Mouse (Mus musculus): ENCODE results near the gene Hist1h2af. TPM values are rescaled to one million over a fixed set of nuclear protein-coding genes. Genes with fewer than 3 reads are reported as not detected.
"Not testable (repeated sequence)": the region's sequence is repeated elsewhere in the genome, so short reads cannot be mapped to it uniquely, and the experiment has no call there.

The Hist1h2af gene
- polyA plus RNA-seq (2011; ENCODE audit: insufficient read length, low read depth, missing spikeins): 12.7 and 20.4 TPM in 2 replicates

DNA sequence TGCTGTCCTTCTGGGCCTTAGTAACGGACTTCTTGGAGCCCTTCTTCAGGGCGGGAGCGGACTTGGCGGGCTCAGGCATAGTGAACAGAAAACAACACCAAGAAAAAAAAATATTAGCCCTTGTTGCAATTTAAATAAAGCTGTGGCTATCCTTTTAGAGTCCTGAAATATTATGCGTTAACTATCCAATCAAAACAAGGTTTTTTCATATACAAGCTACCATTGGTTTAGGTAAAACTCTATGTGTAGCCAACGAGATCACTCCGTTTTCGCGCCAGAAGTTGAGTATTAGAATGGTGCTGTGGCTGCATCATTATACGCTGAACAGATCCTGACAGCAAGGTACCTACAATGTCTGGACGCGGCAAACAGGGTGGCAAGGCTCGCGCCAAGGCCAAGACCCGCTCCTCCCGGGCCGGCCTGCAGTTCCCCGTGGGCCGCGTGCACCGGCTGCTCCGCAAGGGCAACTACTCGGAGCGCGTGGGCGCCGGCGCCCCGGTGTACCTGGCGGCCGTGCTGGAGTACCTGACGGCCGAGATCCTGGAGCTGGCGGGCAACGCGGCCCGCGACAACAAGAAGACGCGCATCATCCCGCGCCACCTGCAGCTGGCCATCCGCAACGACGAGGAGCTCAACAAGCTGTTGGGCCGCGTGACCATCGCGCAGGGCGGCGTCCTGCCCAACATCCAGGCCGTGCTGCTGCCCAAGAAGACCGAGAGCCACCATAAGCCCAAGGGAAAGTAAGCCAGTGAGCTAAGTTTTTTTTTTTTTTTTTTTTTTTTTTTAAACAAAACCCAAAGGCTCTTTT lies at the start of gene Hist1h2af:
Hist1h2af (plus strand) TSS at position 347 of the 808 bp plus-strand sequence.
- H3K4me3 ChIP-seq (ENCODE audit: insufficient read depth, low read length): peak within 1 kb of the TSS; percentile 77
- peak within 1 kb of the TSS; percentile 93 for H3K27ac ChIP-seq (ENCODE audit: insufficient read depth, low read length)
- H3K4me1 ChIP-seq (ENCODE audit: control insufficient read depth, insufficient read depth, low read length): not testable (repeated sequence)
- TF ChIP-seq POLR2A (IDR thresholded peaks at IDR 0.05; ENCODE audit: low read depth, low read length): peak; percentile 67

DNA sequence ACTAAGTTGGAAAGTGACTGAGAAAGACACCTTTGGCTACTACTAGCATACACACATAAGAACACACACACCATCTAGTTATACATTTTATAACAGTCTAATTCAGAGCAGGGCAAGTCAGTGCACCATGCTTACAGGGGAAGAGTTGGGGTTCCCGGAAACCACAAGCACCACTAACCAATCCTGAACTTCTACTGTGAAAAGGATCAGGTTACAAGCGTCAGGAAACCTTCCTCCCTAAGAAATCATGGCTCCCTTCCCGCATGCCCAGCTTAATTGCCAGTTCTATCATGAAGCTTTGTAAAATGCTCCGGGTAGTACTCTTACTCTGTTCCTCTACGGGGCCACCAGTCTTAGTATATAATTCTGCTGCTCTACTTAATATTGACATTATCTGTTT lies 48.4 kb upstream of the Hist1h2af start:
- Histone ChIP-seq H3K4me1 (ENCODE audit: control insufficient read depth, insufficient read depth, low read length) (no peaks in the 10 kb centered on the region), H3K27ac (ENCODE audit: insufficient read depth, low read length) (no peak overlapping the region), H3K4me3 (ENCODE audit: insufficient read depth, low read length) (no peak overlapping the region)
- no peak for TF ChIP-seq CTCF (IDR thresholded peaks at IDR 0.05; ENCODE audit: borderline replicate concordance, insufficient read depth, low read length)
- no peak for TF ChIP-seq POLR2A (IDR thresholded peaks at IDR 0.05; ENCODE audit: low read depth, low read length)

DNA sequence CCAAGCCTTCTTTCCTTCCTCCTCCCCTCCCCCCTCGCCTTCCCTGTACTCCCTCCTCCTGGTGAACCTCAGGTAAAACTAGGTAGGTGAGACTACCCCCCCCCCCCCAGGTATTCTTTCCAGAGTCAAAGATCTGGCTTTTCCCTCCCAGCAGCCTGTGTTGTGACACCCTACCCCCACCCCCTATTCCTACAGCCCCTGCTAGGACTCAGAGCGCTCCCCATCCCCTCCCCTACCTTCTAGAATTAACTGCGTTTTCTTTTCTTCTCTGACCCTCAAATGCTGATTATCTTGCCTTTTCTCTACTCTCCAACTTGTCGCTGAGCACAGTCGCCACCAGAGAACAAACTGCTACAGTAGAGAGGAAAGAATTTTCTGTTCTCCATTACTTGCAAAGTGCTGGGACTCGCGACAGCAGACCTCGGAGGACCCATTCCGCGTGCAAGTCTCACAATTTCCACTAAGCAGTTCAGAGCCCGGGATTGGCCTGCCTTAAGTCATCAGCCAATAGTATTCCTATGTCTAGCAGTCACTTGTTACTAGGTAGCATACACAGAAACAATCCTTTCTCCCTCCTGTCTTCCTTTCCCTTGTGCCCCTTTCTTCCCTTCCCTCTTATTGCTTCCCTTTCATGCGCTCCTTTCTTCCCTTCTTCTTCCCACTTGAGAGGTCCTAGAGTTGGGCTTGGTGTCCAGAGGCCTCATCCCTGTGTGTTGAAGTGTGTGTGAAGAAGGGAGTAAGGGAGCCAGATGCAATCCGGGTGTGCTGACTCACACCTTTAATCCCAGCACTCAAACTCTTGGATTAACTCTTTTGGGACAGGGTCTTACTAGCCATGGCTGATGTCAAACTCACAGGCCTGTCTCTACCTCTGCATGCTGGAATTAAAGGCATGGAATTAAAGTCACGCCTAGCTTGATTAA lies 45.0 kb upstream of the Hist1h2af start, which contains the start of gene Btn2a2:
Btn2a2 (minus strand) TSS at position 458 of the 923 bp plus-strand sequence.
- no peak within 1 kb of the TSS for H3K27ac ChIP-seq (ENCODE audit: insufficient read depth, low read length)
- H3K4me1 ChIP-seq (ENCODE audit: control insufficient read depth, insufficient read depth, low read length): no peaks in the 10 kb centered on the region; the same call in 1 of the 2 replicates
- peak within 1 kb of the TSS; percentile 36 for H3K4me3 ChIP-seq (ENCODE audit: insufficient read depth, low read length)
- no peak for TF ChIP-seq CTCF (IDR thresholded peaks at IDR 0.05; ENCODE audit: borderline replicate concordance, insufficient read depth, low read length)
- no peak for TF ChIP-seq POLR2A (IDR thresholded peaks at IDR 0.05; ENCODE audit: low read depth, low read length)

DNA sequence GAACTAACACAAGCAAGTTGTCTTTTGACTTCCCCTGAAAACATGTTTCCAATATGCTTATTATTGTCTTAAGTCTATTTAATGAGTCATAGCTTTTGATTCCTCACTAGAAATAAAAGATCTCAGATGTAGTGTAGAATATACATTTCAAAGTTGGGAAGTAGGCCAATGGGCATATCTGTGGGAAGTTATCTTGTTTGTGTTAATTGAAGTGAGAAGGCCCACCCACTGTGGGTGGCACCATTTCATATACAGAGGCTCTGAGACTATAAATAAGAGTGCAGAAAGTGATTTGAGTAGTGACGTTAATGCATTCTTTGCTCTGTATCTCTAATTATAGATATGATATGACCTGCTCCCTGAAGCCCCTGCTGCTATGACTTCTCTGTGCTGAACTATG lies 42.8 kb upstream of the Hist1h2af start:
- Histone ChIP-seq H3K27ac (ENCODE audit: insufficient read depth, low read length) (no peak overlapping the region), H3K4me1 (ENCODE audit: control insufficient read depth, insufficient read depth, low read length) (no peaks in the 10 kb centered on the region; the same call in 1 of the 2 replicates), H3K4me3 (ENCODE audit: insufficient read depth, low read length) (no peak overlapping the region)
- TF ChIP-seq POLR2A (IDR thresholded peaks at IDR 0.05; ENCODE audit: low read depth, low read length) (no peak), CTCF (IDR thresholded peaks at IDR 0.05; ENCODE audit: borderline replicate concordance, insufficient read depth, low read length) (no peak)

DNA sequence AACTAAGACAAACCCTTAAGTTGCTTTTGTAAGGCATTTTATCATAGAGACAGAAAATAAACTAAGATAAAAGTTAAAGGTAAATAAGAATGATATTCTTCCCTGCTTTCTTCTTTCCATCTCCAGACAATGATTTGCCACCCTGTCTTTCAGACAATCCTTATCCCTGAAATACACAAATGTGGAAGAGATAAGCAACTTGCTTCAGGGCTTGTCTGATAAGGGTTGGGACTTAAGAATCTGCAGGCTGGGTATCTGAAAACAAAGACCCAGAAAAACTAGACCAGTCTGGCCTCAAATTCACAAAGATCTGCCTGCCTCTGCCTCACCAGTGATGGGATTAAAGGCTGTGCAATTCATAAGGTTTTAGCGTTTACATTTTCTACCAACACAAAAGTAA lies 42.4 kb upstream of the Hist1h2af start:
- no peak for TF ChIP-seq CTCF (IDR thresholded peaks at IDR 0.05; ENCODE audit: borderline replicate concordance, insufficient read depth, low read length)
- TF ChIP-seq POLR2A (IDR thresholded peaks at IDR 0.05; ENCODE audit: low read depth, low read length): no peak
- H3K4me1 ChIP-seq (ENCODE audit: control insufficient read depth, insufficient read depth, low read length): no peaks in the 10 kb centered on the region; the same call in 1 of the 2 replicates
- H3K4me3 ChIP-seq (ENCODE audit: insufficient read depth, low read length): no peak overlapping the region

DNA sequence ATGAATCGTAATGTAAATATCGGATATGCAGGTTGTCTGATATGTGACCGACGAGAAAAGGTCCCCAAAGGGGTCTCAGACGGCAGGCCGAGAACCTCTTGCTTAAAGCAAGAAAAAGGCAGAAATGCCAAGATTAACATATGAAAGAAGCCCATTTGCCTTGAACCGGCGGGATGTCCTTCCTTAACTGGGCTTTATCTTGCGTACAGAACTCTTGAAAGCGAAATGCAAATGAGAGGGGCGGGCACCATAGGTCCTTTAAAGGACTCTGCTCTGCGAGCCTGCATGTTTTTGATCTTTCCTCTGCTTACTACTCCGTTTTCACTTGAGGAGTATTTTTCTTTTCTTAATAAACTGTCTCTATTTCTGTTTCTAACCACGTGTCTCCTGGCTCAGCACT lies 41.7 kb upstream of the Hist1h2af start:
- H3K4me3 ChIP-seq (ENCODE audit: insufficient read depth, low read length): peak overlapping the region; percentile 24; the same call in 1 of the 2 replicates
- no peaks in the 10 kb centered on the region; the same call in 1 of the 2 replicates for H3K4me1 ChIP-seq (ENCODE audit: control insufficient read depth, insufficient read depth, low read length)
- TF ChIP-seq POLR2A (IDR thresholded peaks at IDR 0.05; ENCODE audit: low read depth, low read length): no peak
- TF ChIP-seq CTCF (IDR thresholded peaks at IDR 0.05; ENCODE audit: borderline replicate concordance, insufficient read depth, low read length): no peak
- no peak overlapping the region for H3K27ac ChIP-seq (ENCODE audit: insufficient read depth, low read length)

More for the DNA sequence above, 42.4 kb upstream of the Hist1h2af start:
- H3K27ac ChIP-seq (ENCODE audit: insufficient read depth, low read length): no peak overlapping the region

DNA sequence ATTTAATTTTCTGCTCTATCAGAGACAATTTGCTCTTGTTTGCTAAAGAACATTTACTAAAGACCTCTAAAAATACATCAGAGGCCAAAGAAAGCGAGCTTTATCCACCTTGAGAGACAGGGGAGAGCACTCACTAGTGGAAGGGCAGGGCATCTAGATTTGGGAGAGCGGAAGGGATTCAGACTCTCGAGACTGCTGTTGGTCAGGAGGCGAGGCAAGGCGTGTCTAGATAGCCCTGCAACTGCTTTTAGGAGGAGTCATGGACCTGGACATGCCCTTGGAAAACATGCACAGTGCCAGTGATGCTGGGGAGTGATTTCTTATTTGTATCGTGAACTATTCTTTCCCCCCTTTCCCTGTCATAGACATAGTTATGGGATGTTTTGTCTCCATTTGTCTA lies 38.2 kb upstream of the Hist1h2af start:
- H3K4me1 ChIP-seq (ENCODE audit: control insufficient read depth, insufficient read depth, low read length): no peaks in the 10 kb centered on the region; the same call in 1 of the 2 replicates
- no peak for TF ChIP-seq POLR2A (IDR thresholded peaks at IDR 0.05; ENCODE audit: low read depth, low read length)
- no peak for TF ChIP-seq CTCF (IDR thresholded peaks at IDR 0.05; ENCODE audit: borderline replicate concordance, insufficient read depth, low read length)
- H3K27ac ChIP-seq (ENCODE audit: insufficient read depth, low read length): no peak overlapping the region
- no peak overlapping the region for H3K4me3 ChIP-seq (ENCODE audit: insufficient read depth, low read length)

DNA sequence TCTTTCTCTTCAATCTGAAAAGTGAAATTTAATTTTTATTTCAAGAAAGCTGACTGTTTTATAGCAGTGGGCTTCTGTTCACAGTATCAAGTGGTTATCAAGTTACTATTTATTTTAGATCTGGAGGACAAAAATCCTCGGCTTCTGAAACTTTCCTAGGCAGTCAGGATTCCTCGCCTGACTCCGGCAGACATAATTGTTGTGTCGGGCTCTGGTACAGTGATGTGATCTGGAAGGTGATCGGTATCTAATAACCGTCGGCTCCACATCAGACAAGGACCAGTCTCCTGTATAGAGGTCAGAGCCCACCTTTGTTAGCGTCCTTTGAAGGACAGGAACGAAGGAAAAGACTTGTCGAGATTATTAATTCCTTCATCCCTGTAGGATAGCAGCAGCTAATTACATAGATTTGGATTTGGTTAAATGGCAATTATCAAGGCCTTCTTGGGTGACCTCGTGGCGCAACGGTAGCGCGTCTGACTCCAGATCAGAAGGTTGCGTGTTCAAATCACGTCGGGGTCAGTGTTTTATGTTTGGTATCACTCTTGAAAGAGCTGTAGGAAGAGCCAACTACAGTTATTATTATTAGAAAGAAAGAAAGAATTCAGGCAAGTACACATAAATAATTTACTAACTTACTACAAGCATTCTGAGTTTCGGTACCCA lies 35.9 kb upstream of the Hist1h2af start:
- H3K4me1 ChIP-seq (ENCODE audit: control insufficient read depth, insufficient read depth, low read length): no peaks in the 10 kb centered on the region
- H3K27ac ChIP-seq (ENCODE audit: insufficient read depth, low read length): no peak overlapping the region
- TF ChIP-seq POLR2A (IDR thresholded peaks at IDR 0.05; ENCODE audit: low read depth, low read length): no peak
- peak overlapping the region; percentile 87 for H3K4me3 ChIP-seq (ENCODE audit: insufficient read depth, low read length)

DNA sequence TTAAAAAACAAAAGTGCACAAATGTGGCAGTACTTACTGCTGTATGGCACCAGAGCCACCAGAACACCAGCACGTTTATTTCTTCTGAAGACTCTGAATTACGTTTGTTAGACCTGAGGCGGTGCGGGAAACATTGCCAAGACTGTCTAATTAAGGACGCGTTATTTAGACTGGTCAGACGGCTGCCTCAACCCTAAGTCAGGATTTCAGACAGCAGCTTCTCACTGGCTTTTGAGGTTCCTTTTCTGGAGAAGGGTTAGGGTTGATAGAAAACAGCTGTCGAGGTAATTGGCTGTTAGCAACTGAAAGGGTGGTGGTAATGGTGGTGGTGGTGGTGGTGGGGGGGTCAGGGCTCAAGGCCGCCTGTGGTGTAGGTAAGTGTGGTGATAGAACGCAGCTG lies 35.1 kb upstream of the Hist1h2af start:
- Histone ChIP-seq H3K4me1 (ENCODE audit: control insufficient read depth, insufficient read depth, low read length) (no peaks in the 10 kb centered on the region), H3K27ac (ENCODE audit: insufficient read depth, low read length) (no peak overlapping the region), H3K4me3 (ENCODE audit: insufficient read depth, low read length) (peak overlapping the region; percentile 37)
- TF ChIP-seq CTCF (IDR thresholded peaks at IDR 0.05; ENCODE audit: borderline replicate concordance, insufficient read depth, low read length) (no peak), POLR2A (IDR thresholded peaks at IDR 0.05; ENCODE audit: low read depth, low read length) (no peak)
